Mouse (Mus musculus) limb, embryonic 14.5 days (tissue): ENCODE data around the gene Hspa5. TPM values are rescaled to one million over a fixed set of nuclear protein-coding genes. Genes with fewer than 3 reads are reported as not detected.

ENCODE experiments used
- ATAC-seq: fragments of 200-750 bp; cut with Nextera tagmentation; 2 replicates; pipeline ENCODE4 v1.8.0; 2017; ENCODE audit warnings: low read depth, moderate number of reproducible peaks, moderate TSS enrichment; ENCODE audit not compliant: low FRiP score
- DNase-seq: peaks from one replicate; pipeline ENCODE4 v3.0.0-alpha.2; 2015; ENCODE audit warnings: low spot score
- H3K27ac ChIP-seq: fragments of 300-500 bp; sonication (generic); replicated peaks from 2 replicates; pipeline ENCODE4 v1.5.1; 2014; ENCODE audit warnings: low read depth, mild to moderate bottlenecking, low read length, moderate library complexity, mixed read lengths
- H3K27me3 ChIP-seq: fragments of 300-500 bp; sonication (generic); 2 replicates; pipeline ENCODE4 v1.6.1; 2014; ENCODE audit warnings: low read length, mixed read lengths; ENCODE audit not compliant: control insufficient read depth, insufficient read depth
- H3K36me3 ChIP-seq: fragments of 300-500 bp; sonication (generic); 2 replicates; pipeline ENCODE4 v1.6.1; 2014; ENCODE audit warnings: mild to moderate bottlenecking, low read length, moderate library complexity, mixed read lengths; ENCODE audit not compliant: control insufficient read depth, insufficient read depth
- H3K4me1 ChIP-seq: fragments of 300-500 bp; sonication (generic); 2 replicates; pipeline ENCODE4 v1.6.1; 2014; ENCODE audit warnings: antibody characterized with exemption, low read length, mixed read lengths; ENCODE audit not compliant: control insufficient read depth, insufficient read depth
- H3K4me2 ChIP-seq: fragments of 300-500 bp; sonication (generic); replicated peaks from 2 replicates; pipeline ENCODE4 v1.6.1; 2014; ENCODE audit warnings: low read depth, mild to moderate bottlenecking, low read length, moderate library complexity; ENCODE audit not compliant: severe bottlenecking
- H3K4me3 ChIP-seq: fragments of 300-500 bp; sonication (generic); replicated peaks from 2 replicates; pipeline ENCODE4 v1.5.1; 2014; ENCODE audit warnings: low read length
- H3K9ac ChIP-seq: fragments of 300-500 bp; sonication (generic); 2 replicates; pipeline ENCODE4 v1.6.1; 2014; ENCODE audit warnings: mild to moderate bottlenecking, low read depth, low read length, moderate library complexity; ENCODE audit not compliant: severe bottlenecking
- H3K9me3 ChIP-seq: fragments of 300-500 bp; sonication (generic); 2 replicates; pipeline ENCODE4 v1.6.1; 2016; ENCODE audit warnings: low read length; ENCODE audit not compliant: control insufficient read depth
- POLR2A ChIP-seq: fragments of 200-500 bp; IDR thresholded peaks from 2 replicates; pipeline ENCODE4 v1.8.0; 2012; ENCODE audit warnings: inconsistent platforms, mild to moderate bottlenecking, moderate library complexity, borderline replicate concordance; ENCODE audit not compliant: insufficient read depth, insufficient read length; ENCODE audit errors: extremely low read depth
- WGBS: fragments of 180-500 bp; shearing (Covaris S2); extraction: QIAGEN DNeasy Blood & Tissue Kit; methylation state at CpG from one replicate; pipeline ENCODE4 v1.1.7; 2014; 5-methylcytosine and 5-hydroxymethylcytosine counted together
- polyA plus RNA-seq, 2 experiments: library from polyadenylated mRNA; depleted of rRNA in 1 of 2; stranded (reverse) in 1 of 2; unstranded in 1 of 2; fragments of >200 nt; fragmentation: Nextera tagmentation in 1 of 2; extraction: Ambion mirVana in 1 of 2; gene quantifications; 2 replicates each; pipeline versions ENCODE4 v1.2.1 to v1.2.3; 2012 to 2014

Gene Hspa5
- polyA plus RNA-seq, 2 experiments, result 840 to 914 TPM

DNA sequence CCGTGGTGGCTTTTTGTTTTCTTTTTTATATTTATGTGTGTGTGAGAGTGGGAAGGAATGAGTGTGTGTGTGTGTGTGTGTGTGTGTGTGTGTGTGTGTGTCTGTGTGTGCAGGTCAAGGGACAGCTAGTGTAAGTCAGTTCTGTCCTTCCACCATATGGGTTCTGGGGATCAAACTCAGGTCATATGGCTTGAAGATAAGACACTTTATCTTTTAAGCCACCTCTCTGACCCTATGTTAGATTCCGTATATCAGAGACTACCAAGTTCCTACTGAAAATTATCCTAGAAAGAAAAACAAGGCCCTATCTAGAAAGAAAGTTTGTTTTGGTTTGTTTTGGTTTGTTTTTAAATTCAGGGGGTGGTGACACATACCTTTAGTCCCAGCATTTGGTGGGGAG lies 9.6 kb upstream of the Hspa5 start:
- no peak overlapping the region for H3K9ac ChIP-seq
- 75% methylated on average over 2 of the region's 2 CpGs for whole genome bisulfite sequencing
- TF ChIP-seq POLR2A, result no peak

DNA sequence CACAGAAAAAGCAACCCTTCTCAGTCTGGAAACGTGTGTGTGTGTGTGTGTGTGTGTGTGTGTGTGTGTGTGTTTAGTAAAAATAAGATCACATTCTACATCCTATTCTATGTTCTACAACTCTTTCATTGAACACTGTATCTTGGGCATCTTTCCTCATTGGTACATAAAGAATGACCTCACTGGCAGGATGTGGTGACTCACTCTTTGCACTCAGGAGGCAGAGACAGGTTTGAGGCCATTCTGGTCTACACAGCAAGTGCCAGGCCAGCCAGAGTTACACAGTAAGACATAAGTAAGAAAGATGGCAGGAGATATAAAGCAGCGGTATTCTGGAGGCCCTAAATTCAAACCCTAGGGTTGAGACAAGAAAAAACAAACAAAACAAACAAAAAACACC lies 8.9 kb upstream of the Hspa5 start:
- Histone ChIP-seq H3K9ac (no peak overlapping the region), H3K36me3 (no peaks in the 10 kb centered on the region), H3K4me2 (no peak overlapping the region), H3K4me1 (no peaks in the 10 kb centered on the region), H3K27me3 (no peaks in the 10 kb centered on the region), H3K27ac (no peak overlapping the region), H3K9me3 (no peaks in the 10 kb centered on the region), H3K4me3 (no peak overlapping the region)
- TF ChIP-seq POLR2A, result no peak
- WGBS, result 59% methylated on average over 2 of the region's 2 CpGs
- ATAC-seq (no peak), DNase-seq (no peak)

More for the DNA sequence above, 9.6 kb upstream of the Hspa5 start:
- no peaks in the 10 kb centered on the region for H3K27me3 ChIP-seq
- H3K36me3 ChIP-seq, result no peaks in the 10 kb centered on the region
- H3K4me2 ChIP-seq, result no peak overlapping the region
- H3K27ac ChIP-seq, result no peak overlapping the region
- H3K4me1 ChIP-seq, result no peaks in the 10 kb centered on the region
- no peaks in the 10 kb centered on the region for H3K9me3 ChIP-seq
- DNase-seq (no peak), ATAC-seq (no peak)
- H3K4me3 ChIP-seq, result no peak overlapping the region

GRCm38 (mm10) chr2:34764801-34765200 lies 7.0 kb upstream of the Hspa5 start:
- H3K9me3 ChIP-seq, result no peaks in the 10 kb centered on the region
- no peak for TF ChIP-seq POLR2A
- no peak overlapping the region for H3K9ac ChIP-seq
- no peak for DNase-seq
- H3K4me2 ChIP-seq, result no peak overlapping the region
- no peak for ATAC-seq
- no peak overlapping the region for H3K27ac ChIP-seq
- H3K4me3 ChIP-seq, result no peak overlapping the region
- H3K36me3 ChIP-seq, result no peaks in the 10 kb centered on the region
- WGBS, result 61% methylated on average over 12 of the region's 12 CpGs
- no peaks in the 10 kb centered on the region for H3K4me1 ChIP-seq
- H3K27me3 ChIP-seq, result no peaks in the 10 kb centered on the region

GRCm38 (mm10) chr2:34770049-34770448 lies 1.7 kb upstream of the Hspa5 start:
- no peak for DNase-seq
- peaks cover 20% of the 10 kb centered on the region for H3K4me1 ChIP-seq
- H3K4me3 ChIP-seq, result no peak overlapping the region; the same call in 1 of the 2 replicates
- no peak for ATAC-seq
- 95% methylated on average over 2 of the region's 2 CpGs for WGBS
- H3K9ac ChIP-seq, result no peak overlapping the region
- no peak overlapping the region for H3K4me2 ChIP-seq
- no peaks in the 10 kb centered on the region for H3K27me3 ChIP-seq
- no peaks in the 10 kb centered on the region for H3K9me3 ChIP-seq
- no peak overlapping the region for H3K27ac ChIP-seq
- peaks cover 23% of the 10 kb centered on the region for H3K36me3 ChIP-seq
- no peak for TF ChIP-seq POLR2A

- H3K27ac ChIP-seq, result peak overlapping the region; percentile 90
- peak overlapping the region; percentile 84 for H3K9ac ChIP-seq
- H3K4me1 ChIP-seq, result peaks cover 29% of the 10 kb centered on the region
- H3K36me3 ChIP-seq, result peaks cover 32% of the 10 kb centered on the region
- H3K9me3 ChIP-seq, result no peaks in the 10 kb centered on the region
- no peak for TF ChIP-seq POLR2A
- H3K4me2 ChIP-seq, result peak overlapping the region; percentile 61
- 5% methylated on average over 6 of the region's 6 CpGs for WGBS
- peak overlapping the region; percentile 98 for H3K4me3 ChIP-seq
- DNase-seq (no peak), ATAC-seq (no peak)
- H3K27me3 ChIP-seq, result no peaks in the 10 kb centered on the region
Measured at GRCm38 (mm10) chr2:34770951-34771350, 819 bp upstream of the Hspa5 start.
